Mouse (Mus musculus): Measurements from ENCODE around the gene Nrcam.

Gene Nrcam

DNA sequence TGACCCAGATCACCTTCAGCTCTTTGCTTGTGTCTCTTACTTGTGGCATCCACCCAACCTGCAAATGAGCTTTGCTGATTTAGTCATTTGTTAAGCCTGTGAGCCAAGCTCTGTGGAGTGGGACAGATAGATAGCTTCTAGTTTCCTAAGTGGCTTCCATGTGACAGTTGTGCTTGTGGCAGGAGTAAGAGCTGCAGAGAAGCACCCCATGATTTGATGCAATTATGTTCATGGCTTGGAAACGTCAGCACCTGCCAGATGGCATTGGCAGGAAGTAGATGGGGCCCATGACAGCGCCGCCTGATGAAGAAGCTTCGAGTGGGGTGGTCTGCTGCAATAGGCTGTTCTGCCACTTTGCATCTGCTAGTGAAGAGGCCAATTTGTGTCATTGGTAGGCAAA, 186.4 kb downstream of the Nrcam start:
- in situ Hi-C loops (cut with MseI, MboI), result no loop called here

DNA sequence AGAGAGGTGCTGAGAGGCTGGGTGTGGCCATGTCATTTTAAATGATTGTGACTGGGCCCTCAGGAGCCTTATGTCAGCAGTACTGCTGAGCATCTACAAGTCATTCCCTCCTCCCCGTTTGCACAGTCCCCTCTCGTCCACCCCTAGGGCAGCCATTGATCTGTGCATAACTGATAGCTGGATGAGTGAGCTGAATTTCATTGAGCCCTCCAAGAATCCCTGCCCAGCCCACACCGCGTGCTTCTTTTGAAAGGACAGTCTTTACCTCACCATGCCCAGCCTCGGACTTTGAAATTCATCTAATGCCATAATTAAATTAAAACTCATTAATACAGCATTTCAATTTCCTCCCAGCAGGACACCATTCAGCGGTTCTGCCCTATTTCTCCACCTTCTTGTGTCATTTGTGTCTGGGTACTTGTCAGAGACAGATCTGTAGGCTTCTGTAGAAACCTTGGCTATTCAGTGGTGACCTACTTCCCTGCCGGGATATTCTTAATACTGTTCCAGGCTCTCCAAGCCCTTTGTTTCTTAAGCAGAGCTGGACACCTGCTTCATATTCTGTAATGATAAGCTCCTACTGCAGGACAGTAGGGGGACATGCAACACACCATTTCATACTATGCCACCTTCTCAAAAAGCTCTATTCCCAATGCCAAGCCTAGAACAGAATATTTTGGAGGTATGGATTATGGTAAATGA, 190.9 kb downstream of the Nrcam start:
- in situ Hi-C loops (cut with MseI, MboI), result no loop called here

DNA sequence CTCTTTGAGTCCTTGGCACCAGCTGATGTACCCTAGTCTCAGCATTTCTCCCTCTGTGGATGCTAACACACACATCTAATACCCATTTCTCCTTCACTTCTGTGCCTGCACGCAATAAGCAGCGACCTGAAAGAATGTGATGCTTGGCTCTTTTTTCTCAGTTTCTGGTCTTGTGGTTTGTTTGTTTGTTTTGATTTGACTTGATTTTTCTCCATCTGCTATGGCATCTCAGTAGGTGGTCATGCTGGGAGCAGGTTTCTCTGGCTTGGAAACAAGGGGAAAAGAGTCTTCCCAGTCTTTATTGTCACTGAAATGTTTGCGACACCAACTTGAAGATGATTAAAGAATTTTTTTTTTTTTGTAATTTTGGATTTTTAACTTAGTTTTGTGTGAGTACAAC, 192.8 kb downstream of the Nrcam start:
- in situ Hi-C loops (cut with MseI, MboI), result no loop called here

DNA sequence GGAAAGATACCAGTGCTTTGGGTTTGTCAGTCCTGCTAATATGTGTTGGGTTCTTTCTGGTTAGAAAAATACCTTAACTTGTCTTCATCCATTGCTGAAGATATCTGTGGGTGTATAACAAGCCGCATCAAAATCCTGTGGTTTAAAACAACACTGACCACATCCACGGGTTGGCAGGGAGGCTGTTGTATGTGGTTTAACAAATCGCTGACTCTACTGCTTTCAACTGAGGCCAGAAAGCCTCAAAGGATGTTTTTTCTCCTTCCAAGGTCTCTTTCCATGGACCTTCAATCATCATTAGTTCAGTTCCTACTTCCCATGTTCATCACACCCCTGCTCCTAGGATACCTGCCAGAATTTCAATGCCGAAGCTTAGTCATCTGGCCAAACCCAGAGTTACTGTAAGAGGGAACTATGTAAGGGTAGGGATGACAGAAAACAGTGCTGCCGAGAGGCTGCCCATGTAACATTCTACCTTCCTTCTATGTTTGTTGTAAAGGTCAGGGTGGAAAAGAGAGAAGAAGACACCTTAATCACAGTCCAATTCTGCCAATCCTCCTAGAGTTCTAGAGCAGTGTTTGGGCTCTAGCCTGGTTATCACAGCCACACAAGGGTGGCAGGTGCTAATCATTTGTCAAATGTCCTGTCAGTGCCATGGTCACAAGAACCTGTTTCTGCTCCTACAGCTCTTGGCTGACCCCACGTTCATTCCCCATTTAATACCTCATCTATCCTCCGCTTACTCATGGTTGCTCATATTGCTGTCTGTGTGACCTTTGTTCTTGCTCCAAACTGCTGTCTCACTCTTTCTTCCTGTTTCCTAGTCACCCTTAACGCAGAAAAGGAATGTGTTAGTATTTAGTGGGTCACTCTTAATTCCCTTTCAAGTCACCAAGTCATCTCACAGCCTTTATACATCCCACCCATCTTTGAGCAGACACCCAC, 196.2 kb downstream of the Nrcam start:
- in situ Hi-C loops (cut with MseI, MboI), result no loop called here

DNA sequence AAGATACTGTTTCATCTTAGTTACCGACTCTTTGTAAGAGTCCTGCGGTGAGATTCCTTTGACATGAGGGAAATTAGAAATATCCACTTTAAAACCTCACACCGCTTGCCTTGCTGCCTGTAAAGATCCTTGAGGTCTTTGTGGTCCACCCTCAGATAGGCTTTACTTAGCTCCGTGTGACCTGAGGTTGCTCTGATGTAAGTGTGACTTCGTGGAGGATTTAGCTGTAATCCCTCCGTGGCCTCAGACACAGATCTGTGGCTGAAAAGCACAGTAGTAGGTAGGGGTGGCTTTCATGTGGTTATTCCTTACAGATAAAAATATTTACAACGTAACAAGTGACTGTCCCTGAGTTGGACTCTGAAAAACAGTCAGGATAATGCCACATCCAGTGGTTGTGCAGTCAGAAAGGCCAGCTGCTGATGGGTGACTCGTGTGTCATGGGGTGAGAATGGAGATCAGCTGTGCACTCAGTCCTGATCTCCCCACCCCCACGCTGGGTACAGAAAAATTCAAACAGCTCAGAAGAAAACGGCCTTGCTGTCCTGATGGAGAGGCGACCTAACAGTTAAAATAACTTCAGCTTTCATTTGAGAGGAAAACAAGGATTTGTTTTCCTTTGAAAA, 199.8 kb downstream of the Nrcam start:
- in situ Hi-C loops (cut with MseI, MboI), result no loop called here

DNA sequence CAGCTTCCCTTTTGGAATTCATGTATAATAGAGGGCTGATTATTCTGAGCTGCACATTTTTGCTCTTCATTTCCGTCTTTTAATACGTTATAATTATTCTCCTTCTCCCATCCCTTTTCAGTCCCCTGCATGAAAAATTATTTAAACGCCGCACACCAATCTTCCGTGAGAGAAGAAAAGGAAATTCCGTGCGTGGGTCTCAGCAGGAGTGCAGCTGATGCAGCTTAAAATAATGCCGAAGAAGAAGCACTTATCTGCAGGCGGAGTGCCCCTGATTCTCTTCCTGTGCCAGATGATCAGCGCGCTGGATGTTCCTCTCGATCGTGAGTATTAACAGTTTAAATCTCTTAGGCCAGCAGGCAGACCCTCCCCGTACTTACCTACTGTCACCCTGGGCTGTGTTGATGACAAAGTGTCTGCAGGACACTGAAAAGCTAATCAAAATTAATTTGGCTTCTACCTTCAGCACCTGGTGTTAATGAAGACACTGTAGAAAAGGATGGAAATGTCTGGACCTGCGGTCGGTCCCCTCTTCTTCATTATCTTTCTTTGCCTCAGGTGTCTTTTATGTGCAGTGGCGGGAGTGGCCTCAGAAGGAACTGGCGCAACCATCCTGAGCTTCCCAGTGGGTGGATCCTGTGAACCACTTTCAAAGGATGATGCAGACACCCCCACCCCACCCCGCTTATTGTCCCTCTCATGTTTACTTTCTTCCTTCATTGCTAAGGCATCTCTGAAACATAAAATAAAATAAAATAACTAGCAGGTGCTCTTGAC, 203.8 kb downstream of the Nrcam start:
- in situ Hi-C loops (cut with MseI, MboI), result no loop called here

DNA sequence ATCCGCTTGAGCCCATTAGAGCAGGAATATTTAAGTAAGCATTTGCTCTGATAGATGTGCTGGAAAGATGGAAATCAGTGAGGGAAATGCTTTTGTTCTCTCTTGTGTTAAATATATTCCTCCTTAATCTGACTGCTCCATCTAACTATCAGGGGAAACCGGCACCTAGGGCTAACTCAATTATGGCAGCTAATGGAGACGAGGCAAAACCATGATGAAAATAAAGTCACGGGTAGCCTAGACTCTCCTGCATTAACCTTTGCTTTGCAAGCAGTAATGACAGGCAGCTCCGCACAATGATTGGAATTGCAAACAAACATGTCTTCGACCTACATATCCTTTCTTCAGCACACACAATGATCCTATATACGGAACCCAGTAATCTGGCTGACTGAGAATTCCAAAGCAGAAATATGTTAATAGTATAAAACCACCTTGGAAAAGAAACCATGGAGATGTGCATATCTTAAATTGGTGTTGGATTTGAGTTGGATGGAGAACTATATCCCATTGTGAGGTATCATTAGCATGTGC, 205.5 kb downstream of the Nrcam start:
- in situ Hi-C loops (cut with MseI, MboI), result no loop called here

DNA sequence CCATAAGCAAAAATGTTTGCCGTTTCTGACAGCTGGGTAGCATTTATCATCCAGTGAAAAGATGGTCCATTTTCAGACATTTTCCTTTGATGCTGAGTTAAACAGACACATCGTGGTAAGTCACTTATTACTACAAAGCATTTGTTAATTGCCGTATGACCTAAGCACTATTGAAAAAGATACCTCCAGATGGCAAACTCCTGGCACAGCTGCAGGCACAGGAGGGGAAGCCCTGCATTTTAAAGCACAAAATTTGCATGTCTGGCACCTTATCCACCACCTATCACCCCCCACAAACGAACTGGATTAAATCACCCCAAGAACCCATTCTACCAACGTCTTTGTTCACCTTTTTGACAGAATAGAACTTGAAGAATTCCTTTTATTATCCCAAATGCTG, 206.9 kb downstream of the Nrcam start:
- in situ Hi-C loops (cut with MseI, MboI), result no loop called here

DNA sequence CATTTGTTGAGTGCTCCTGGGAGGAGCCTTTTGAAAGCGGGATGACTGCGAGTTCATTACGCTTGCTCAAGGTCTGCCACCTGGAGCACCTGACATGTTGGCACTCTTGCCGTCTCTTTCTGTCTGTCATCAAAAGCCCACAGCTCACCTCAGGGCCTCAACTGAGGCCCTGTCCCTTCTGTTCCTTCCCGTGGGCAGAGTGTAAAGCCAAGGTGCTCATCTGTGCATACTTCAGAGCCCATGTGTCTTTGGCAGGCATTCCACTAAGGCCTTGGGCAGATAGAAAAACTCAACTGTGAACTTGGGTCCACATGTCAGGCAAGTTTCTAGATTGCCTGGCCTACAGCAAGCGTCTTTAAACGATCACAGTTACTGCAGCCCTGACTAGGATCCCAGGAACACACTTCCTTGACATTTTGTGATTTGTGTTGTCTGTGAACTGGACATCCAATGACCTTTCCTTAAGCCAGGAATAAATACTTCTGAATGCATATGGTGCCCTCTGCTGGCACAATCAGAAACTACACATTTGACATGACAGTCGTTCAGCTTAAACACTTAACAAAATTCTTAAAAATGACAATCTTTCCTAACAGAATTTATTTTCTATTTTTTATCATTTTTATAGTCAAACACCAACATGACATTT, 219.2 kb downstream of the Nrcam start:
- in situ Hi-C loops (cut with MseI, MboI), result loop anchor here (10.0 kb wide), 2 partner anchors 253 to 263 kb away; no protein-coding TSS in a partner anchor

DNA sequence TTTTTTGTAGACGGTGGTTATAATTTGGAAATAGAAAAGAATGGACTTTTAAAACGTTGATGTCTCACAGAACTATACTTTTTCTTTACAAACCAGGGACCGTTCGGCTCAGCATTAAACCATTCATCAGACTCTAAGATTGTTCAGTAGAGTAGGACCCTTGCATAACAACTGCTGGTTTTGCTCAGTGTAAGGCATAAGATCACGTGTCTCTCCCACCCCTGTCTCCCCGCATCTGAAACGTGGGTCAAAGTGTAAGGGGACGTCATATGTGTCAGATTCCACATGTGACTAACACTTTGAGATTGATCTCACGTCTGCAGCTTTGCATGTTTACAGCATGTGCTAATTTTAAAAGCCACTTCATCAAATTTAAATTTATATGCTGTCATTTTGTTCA, 219.8 kb downstream of the Nrcam start:
- in situ Hi-C loops (cut with MseI, MboI), result loop anchor here (10.0 kb wide), 2 partner anchors 254 to 264 kb away; no protein-coding TSS in a partner anchor

DNA sequence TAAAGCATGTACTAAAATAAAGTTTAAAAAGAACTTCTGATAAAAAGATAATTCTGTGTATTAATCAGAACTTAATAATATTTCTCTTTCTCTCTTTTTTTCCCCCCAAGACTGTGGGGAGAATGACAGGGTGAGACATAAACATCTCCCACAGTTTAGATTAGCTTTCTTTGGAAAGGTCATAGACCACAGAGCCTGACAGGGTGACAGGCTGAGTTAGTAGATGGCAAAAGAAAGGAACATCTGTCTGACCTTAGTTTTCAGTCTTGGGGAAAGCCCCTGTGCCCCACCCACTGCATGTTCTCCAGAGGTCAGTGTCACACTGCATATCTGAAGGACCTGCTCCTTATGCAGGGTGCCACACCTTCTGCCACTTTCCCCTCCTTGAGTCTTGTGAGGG, 222.9 kb downstream of the Nrcam start:
- in situ Hi-C loops (cut with MseI, MboI), result no loop called here

DNA sequence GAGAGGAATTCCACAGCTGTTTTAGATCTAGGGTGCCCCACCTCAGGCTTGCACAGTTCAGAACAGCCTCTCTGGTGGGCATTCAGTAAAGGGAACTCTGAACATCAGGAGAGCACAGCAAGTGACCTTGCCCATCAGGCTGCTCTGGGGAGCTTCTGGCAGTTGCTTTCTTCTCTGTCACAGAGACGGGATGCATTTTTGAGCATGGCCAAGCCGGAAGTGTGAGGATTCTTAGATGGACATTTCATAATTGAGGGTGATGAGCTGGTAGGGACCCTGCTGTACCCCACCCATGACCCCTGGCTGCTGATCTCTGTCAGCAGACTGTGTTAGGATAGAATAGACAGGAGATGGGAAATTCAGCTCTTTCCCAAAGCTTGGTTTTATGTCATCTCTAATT, 225.4 kb downstream of the Nrcam start:
- in situ Hi-C loops (cut with MseI, MboI), result no loop called here

DNA sequence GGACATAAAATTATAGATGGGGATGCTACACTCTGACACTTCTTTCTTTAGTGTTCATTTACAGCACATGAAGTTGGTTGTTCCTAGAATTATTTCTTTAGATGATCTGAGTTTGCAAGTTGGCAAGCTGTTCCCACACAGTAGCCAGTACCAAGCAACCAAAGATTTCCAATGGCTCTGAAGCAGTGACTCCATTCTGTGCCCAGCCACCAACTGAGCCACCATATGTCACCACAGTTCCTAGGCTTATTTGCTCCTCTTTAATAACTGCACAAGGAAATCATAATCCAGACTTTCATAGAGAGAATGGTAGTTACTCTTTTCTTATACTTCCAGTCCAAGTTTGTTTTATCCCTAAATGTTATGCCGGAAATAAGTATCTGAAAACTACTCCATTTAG, 226.1 kb downstream of the Nrcam start:
- in situ Hi-C loops (cut with MseI, MboI), result no loop called here

DNA sequence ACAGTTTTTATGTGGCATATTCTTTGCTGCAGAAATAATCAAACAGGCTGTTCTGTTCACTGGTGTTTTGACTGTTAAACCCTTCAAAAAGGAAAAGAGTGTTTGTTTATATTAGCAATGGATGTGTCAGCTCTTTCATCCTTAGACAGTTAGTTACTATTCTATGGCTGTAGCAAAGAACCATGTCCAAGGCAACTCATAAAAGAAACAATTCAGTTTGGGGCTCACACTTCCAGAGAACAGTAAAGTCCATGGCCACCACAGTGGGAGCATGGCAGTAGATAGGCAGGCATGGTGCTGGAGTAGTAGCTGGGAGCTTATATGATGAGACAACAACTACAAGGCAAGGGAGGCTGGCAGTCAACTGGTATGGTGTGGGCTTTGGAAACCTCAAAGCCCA, 231.3 kb downstream of the Nrcam start:
- in situ Hi-C loops (cut with MseI, MboI), result no loop called here

DNA sequence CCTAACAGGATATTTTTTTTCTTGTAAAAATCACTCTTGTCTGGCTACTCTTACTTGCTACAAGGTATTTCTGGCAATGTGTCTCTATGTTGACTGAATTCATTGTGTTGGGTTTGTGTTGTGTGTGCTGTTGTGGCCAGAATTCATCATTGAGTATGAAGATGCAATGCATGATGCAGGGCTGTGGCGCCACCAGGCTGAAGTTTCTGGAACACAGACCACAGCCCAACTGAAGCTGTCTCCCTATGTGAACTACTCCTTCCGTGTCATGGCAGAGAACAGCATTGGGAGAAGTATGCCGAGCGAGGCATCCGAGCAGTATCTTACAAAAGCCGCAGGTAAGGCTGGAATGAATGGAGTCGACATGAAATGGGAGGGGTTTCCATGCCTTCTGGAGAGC, 241.4 kb downstream of the Nrcam start:
- in situ Hi-C loops (cut with MseI, MboI), result no loop called here

DNA sequence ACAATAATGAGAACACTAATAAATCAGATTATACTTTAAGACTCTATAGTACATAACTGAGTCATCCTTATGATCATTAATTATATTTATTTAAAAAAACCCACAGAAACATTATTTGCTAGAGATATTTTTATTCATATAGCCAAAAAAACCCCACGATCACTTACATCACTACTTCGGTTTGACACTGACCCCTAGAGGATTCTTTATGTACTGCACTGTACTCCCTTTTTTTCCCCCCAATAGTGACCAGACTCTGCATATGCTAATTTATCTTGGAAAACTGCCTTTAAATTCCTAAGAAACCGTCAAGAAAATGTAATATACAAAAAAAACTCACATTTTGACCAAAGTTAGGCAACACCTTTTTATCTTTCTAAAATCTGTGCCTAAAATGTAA, 244.0 kb downstream of the Nrcam start:
- in situ Hi-C loops (cut with MseI, MboI), result no loop called here

DNA sequence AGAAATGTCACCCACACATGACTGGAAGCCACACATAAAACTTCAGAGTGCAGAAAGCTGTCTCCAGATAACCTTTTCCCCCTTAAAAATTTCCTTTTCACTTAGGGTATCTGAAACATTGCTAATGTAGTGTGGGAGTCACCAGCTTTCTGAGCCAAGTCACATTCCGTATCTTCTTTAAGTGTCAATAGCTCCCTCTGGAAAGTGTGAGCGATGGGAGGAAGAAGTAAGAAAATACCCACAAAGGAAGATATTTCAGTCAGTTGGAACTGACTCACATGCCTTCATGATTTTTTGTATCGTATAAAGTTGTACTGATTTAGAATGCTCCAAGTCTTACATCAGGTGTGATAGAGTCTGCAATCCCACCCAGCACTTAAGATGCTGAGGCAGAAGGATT, 245.5 kb downstream of the Nrcam start:
- in situ Hi-C loops (cut with MseI, MboI), result no loop called here

DNA sequence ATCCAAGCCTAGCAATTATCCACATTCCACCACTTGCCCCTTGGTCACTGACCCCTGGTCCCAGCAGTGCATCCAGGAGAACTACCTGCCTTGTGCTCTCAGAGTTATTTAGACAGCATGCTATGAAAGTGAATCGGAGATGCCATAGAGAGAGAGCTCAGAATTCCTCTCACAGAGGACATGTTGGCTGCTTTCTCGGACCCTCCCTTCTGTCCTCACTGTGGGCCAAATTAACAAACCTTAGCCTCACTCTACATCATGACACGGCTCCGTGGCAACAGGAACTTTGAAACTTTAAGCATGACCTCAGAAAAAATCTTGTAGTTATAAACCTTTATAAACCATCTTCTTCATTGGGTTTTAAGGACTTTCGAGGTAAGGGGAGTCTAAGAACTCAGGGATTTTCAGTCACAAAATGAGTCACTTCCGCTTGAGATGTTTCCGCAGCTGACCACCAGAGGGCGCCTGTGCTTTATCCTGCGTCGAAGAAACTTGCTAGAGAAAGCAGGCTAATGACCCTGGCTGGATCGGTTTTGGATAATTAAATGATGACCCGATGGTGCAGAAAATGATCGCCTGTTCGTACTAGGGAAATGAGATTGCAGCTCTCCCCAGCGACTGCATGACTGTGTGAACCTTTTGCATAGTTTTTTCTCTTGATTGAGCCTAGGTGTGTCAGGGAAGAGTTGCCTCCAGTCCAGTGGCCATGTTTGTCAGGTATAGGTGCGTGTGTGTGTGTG, 272.9 kb downstream of the Nrcam start:
- in situ Hi-C loops (cut with MseI, MboI), result no loop called here

DNA sequence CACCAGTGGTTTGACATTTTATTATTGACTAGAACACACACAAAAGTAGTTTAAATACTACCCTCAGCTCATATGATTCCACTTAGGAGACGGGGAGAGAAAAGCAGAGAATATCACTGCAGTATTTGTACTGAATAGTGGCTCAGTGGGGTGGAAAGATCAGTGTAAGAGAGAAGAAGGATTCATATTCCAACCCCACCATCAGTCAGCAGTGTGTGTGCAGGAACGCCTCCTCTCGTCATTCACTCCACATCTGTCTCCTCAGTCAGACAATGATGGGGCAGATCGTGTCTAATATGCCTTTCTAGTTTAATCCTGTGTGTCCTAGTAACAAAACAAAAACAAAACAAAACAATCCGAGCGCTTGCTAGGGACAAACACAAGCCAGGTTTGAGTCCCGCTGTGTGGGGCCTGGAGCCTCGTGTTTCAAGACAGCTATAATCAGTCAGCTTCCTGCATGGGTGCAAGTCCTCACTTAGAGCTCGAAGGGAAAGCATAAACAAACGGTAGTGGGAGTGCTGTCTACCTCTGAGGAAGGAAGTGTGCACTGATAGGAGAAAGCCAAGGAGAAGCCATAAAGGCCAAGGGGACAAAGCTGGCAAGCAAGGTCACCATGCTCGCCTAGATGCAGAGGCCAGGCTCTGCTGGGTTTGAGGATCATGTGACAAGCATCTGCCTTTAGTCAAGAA, 273.7 kb downstream of the Nrcam start:
- in situ Hi-C loops (cut with MseI, MboI), result no loop called here

DNA sequence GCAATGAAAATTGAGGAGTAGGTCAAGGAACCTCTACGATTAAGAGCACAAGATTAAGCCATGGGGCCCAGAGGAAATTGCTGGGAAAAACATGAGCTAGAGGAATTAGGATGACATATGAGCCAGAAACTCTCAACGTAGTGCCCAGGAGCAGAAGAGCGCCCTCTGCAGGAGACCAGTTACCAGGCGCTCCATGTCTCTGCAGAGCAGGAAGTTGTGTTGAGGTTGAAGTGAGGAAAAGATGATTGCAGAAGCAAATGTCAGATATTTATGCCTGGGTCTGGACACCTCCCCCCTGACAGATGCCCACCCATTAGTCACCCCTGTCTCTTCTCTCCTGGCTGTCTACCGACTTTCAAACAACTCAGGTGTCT, 274.3 kb downstream of the Nrcam start:
- in situ Hi-C loops (cut with MseI, MboI), result no loop called here

All from mouse trophoblast stem cell (cell line).